Mouse (Mus musculus): ENCODE measurements around the gene L1cam. TPM values are rescaled to one million over a fixed set of nuclear protein-coding genes. Genes with fewer than 3 reads are reported as not detected.
A peak's percentile ranks its signal among the peaks of the same experiment; 100 is the strongest.

The L1cam gene
- polyA plus RNA-seq, 1 experiment = 0.55 TPM

DNA sequence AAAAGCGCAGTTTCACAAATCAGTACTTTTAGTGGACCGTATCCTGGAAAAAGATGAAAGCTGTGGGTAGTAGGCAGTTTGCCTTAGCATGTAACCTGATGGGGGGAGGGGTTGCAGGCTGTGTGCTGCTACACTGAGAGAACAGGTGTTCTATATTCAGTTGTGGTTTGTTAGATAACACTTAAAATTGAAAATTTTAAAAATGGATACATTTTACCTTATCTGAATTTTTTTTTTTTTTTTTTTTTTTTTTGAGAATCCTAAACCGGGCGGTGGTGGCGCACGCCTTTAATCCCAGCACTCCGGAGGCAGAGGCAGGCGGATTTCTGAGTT is 26.6 kb upstream of the L1cam start:
- no peaks in the 10 kb centered on the region for H3K27me3 ChIP-seq (ENCODE audit: control insufficient read depth, insufficient read depth, insufficient read length)
- H3K36me3 ChIP-seq (ENCODE audit: control insufficient read depth, insufficient read depth) = peaks cover 25% of the 10 kb centered on the region
- TF ChIP-seq CTCF (IDR thresholded peaks at IDR 0.05; ENCODE audit: control insufficient read depth, insufficient read depth, insufficient read length) (no peak), CEBPB (IDR thresholded peaks at IDR 0.05; ENCODE audit: low read depth) (no peak), USF1 (IDR thresholded peaks at IDR 0.05; ENCODE audit: low read depth) (no peak), MYOD1 (IDR thresholded peaks at IDR 0.05; ENCODE audit: control insufficient read depth, insufficient read length, low read depth) (no peak), MAX (IDR thresholded peaks at IDR 0.05) (no peak), MYOG (IDR thresholded peaks at IDR 0.05; ENCODE audit: control insufficient read depth, extremely low read depth, insufficient read length) (no peak), FOSL1 (IDR thresholded peaks at IDR 0.05; ENCODE audit: insufficient read depth, low read length, poor library complexity, severe bottlenecking) (no peak)
- peak overlapping the region; percentile 74 for H3ac ChIP-seq (ENCODE audit: control insufficient read depth, insufficient read length, low read depth)
- peaks cover 26% of the 10 kb centered on the region for H3K79me2 ChIP-seq (ENCODE audit: control insufficient read depth, insufficient read depth)
- no peak overlapping the region for H3K4me3 ChIP-seq (ENCODE audit: insufficient read depth, poor library complexity, severe bottlenecking)
- H3K79me3 ChIP-seq (ENCODE audit: low read depth) = peaks cover 18% of the 10 kb centered on the region

DNA sequence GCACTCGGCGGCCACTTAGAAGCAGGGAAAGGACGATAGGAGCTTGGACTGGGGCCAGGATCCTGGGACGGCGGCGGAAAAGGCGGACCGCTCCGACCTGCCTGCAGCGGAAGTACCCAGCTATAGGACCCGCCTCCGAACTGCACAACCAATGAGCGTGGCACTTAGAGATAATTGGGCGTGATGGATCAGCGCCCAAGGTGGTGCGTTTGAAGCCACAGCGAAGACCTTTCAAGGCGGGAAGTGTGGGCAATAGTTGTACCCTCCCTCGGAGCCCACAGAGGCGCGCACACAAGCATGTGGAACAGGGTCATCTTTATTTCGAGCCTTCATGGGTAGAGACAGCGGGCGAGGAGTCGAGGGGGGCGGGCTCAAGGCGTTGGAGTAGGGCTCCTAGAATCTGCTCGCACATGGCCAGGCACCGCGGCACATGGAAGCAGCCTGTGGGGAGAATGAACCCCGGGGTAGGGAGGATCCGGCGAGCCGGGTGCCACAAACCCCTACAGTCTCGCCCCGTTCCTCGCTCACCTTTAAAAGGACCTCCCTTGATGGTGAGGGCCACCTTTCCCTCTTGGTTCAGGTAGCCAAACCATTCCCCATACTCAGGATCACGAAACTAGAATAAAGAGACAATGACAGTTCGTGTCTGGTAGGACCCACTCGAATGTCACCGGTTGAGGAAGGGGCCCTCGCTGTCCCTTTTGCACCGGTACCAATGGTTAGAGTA is 26.1 kb upstream of the L1cam start, which contains the start of the genes Arhgap4 and Naa10:
Arhgap4 (minus strand) TSS at position 48 of the 727 bp plus-strand sequence.
Naa10 (minus strand) TSS at position 122 of the 727 bp plus-strand sequence.
- H3K36me3 ChIP-seq (ENCODE audit: control insufficient read depth, insufficient read depth) = peaks cover 25% of the 10 kb centered on the region
- H3ac ChIP-seq (ENCODE audit: control insufficient read depth, insufficient read length, low read depth) = peak within 1 kb of the TSS; percentile 96
- H3K4me3 ChIP-seq (ENCODE audit: insufficient read depth, poor library complexity, severe bottlenecking) = peak within 1 kb of the TSS; percentile 57
- H3K79me2 ChIP-seq (ENCODE audit: control insufficient read depth, insufficient read depth) = peaks cover 26% of the 10 kb centered on the region
- peaks cover 18% of the 10 kb centered on the region for H3K79me3 ChIP-seq (ENCODE audit: low read depth)
- no peaks in the 10 kb centered on the region for H3K27me3 ChIP-seq (ENCODE audit: control insufficient read depth, insufficient read depth, insufficient read length)
- TF ChIP-seq MYOG (IDR thresholded peaks at IDR 0.05; ENCODE audit: control insufficient read depth, extremely low read depth, insufficient read length) = no peak
- no peak for TF ChIP-seq USF1 (IDR thresholded peaks at IDR 0.05; ENCODE audit: low read depth)
- no peak for TF ChIP-seq CEBPB (IDR thresholded peaks at IDR 0.05; ENCODE audit: low read depth)
- no peak for TF ChIP-seq MYOD1 (IDR thresholded peaks at IDR 0.05; ENCODE audit: control insufficient read depth, insufficient read length, low read depth)
- TF ChIP-seq MAX (IDR thresholded peaks at IDR 0.05) = peak; percentile 47
- no peak for TF ChIP-seq FOSL1 (IDR thresholded peaks at IDR 0.05; ENCODE audit: insufficient read depth, low read length, poor library complexity, severe bottlenecking)
- TF ChIP-seq CTCF (IDR thresholded peaks at IDR 0.05; ENCODE audit: control insufficient read depth, insufficient read depth, insufficient read length) = no peak

GRCm38 (mm10) chrX:73921285-73921822 is 25.4 kb upstream of the L1cam start:
- H3K36me3 ChIP-seq (ENCODE audit: control insufficient read depth, insufficient read depth) = peaks cover 25% of the 10 kb centered on the region
- TF ChIP-seq MAX (IDR thresholded peaks at IDR 0.05) (no peak), USF1 (IDR thresholded peaks at IDR 0.05; ENCODE audit: low read depth) (no peak), CTCF (IDR thresholded peaks at IDR 0.05; ENCODE audit: control insufficient read depth, insufficient read depth, insufficient read length) (no peak), MYOG (IDR thresholded peaks at IDR 0.05; ENCODE audit: control insufficient read depth, extremely low read depth, insufficient read length) (no peak), CEBPB (IDR thresholded peaks at IDR 0.05; ENCODE audit: low read depth) (no peak), FOSL1 (IDR thresholded peaks at IDR 0.05; ENCODE audit: insufficient read depth, low read length, poor library complexity, severe bottlenecking) (no peak), MYOD1 (IDR thresholded peaks at IDR 0.05; ENCODE audit: control insufficient read depth, insufficient read length, low read depth) (no peak)
- peak overlapping the region; percentile 96 for H3ac ChIP-seq (ENCODE audit: control insufficient read depth, insufficient read length, low read depth)
- peaks cover 26% of the 10 kb centered on the region for H3K79me2 ChIP-seq (ENCODE audit: control insufficient read depth, insufficient read depth)
- H3K27me3 ChIP-seq (ENCODE audit: control insufficient read depth, insufficient read depth, insufficient read length) = no peaks in the 10 kb centered on the region
- peaks cover 18% of the 10 kb centered on the region for H3K79me3 ChIP-seq (ENCODE audit: low read depth)
- peak overlapping the region; percentile 57 for H3K4me3 ChIP-seq (ENCODE audit: insufficient read depth, poor library complexity, severe bottlenecking)

DNA sequence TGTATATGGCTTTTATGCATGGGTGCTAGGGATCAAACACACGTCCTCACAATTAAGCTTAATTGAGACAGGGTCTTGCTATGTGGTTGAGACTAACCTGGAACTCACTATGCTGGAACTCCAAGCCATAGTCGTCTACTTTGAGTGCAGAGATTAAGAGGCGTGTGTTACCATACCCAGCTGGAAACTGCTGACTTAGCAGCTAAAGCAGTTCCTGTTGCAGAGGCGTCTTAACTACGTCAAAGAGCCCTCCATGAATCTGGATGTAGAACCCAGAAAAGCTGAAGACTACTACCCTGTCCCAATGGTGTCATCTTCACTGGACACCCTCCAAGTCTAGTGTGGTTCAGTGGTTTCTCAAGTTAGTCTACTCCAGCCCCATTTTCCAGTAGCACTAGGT is 22.7 kb upstream of the L1cam start:
- Histone ChIP-seq H3K4me3 (ENCODE audit: insufficient read depth, poor library complexity, severe bottlenecking) (no peak overlapping the region), H3K27me3 (ENCODE audit: control insufficient read depth, insufficient read depth, insufficient read length) (no peaks in the 10 kb centered on the region), H3ac (ENCODE audit: control insufficient read depth, insufficient read length, low read depth) (no peak overlapping the region), H3K79me2 (ENCODE audit: control insufficient read depth, insufficient read depth) (peaks cover 26% of the 10 kb centered on the region), H3K79me3 (ENCODE audit: low read depth) (peaks cover 18% of the 10 kb centered on the region), H3K36me3 (ENCODE audit: control insufficient read depth, insufficient read depth) (peaks cover 25% of the 10 kb centered on the region)
- no peak for TF ChIP-seq MYOD1 (IDR thresholded peaks at IDR 0.05; ENCODE audit: control insufficient read depth, insufficient read length, low read depth)

DNA sequence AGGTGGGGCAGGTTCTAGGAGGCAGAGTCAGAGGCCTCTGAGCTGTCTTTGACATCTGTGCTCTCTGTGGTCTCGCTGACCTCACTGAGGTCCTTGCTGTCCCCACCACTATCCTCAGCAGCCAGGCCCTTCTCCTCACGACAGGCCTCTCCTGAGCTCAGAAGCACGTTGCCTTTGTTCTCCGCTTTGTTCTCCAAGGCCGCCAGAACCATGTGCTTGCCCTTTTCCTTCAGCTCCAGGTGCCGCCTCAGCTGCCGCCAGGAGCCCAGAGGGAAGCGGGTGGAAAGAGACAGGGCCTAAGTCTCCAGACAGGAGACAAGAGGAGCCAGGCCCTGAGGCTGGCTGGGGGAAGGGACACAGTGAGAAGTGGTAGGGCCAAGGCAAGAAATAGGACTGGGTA is 21.0 kb upstream of the L1cam start:
- H3K79me3 ChIP-seq (ENCODE audit: low read depth) = peaks cover 18% of the 10 kb centered on the region
- no peaks in the 10 kb centered on the region for H3K27me3 ChIP-seq (ENCODE audit: control insufficient read depth, insufficient read depth, insufficient read length)
- TF ChIP-seq CEBPB (IDR thresholded peaks at IDR 0.05; ENCODE audit: low read depth) (no peak), MYOD1 (IDR thresholded peaks at IDR 0.05; ENCODE audit: control insufficient read depth, insufficient read length, low read depth) (no peak), USF1 (IDR thresholded peaks at IDR 0.05; ENCODE audit: low read depth) (no peak), FOSL1 (IDR thresholded peaks at IDR 0.05; ENCODE audit: insufficient read depth, low read length, poor library complexity, severe bottlenecking) (no peak), MYOG (IDR thresholded peaks at IDR 0.05; ENCODE audit: control insufficient read depth, extremely low read depth, insufficient read length) (no peak), MAX (IDR thresholded peaks at IDR 0.05) (no peak), CTCF (IDR thresholded peaks at IDR 0.05; ENCODE audit: control insufficient read depth, insufficient read depth, insufficient read length) (no peak)
- H3K4me3 ChIP-seq (ENCODE audit: insufficient read depth, poor library complexity, severe bottlenecking) = no peak overlapping the region
- H3K36me3 ChIP-seq (ENCODE audit: control insufficient read depth, insufficient read depth) = peaks cover 25% of the 10 kb centered on the region
- H3ac ChIP-seq (ENCODE audit: control insufficient read depth, insufficient read length, low read depth) = no peak overlapping the region
- peaks cover 26% of the 10 kb centered on the region for H3K79me2 ChIP-seq (ENCODE audit: control insufficient read depth, insufficient read depth)

Measured in C2C12 (cell line).